Mouse (Mus musculus): Measurements from ENCODE around the gene Scamp4. TPM values are rescaled to one million over a fixed set of nuclear protein-coding genes. Genes with fewer than 3 reads are reported as not detected.
A peak's percentile ranks its signal among the peaks of the same experiment; 100 is the strongest.

The Scamp4 gene
- 62.1 and 67.6 TPM in 2 replicates for polyA plus RNA-seq (2014; fragmentation: Nextera tagmentation; extraction: Ambion mirVana)

DNA sequence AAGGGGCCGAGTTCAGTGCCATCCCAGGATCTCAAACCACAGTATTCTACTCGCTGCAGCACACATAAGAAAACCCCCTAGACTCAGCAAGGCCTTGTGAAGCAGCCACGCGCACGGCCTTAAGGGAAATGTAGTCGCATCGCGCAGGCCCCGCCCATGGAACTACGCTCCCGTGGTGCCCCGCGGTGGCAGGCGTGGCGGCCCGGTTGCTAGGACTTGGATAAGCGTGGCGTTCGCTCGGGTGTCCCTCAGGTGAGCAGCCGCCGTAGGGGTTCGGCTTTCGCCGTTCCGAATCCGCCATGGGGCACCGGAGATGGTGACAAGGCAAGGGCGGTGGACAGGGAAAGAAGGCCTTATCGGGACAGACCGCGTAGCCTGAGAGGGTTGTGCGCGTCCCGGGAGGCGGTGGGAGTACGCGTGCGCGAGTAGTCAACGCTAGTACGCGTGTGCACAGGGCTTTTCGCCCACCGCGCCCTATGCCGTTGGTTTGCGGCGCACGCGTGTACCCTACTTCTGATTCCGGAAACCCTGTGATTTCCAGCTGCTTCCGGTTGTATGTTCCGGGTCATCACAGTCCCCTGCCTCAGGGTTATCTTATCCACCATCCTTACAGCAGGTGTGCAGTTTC is at the start of gene Scamp4, which contains the start of gene Adat3:
Scamp4 (plus strand) TSS at position 175 of the 628 bp plus-strand sequence.
Adat3 (plus strand) TSS at position 183 of the 628 bp plus-strand sequence.
- under 1% methylated on average over 54 of the region's 54 CpGs for WGBS
- Histone ChIP-seq H3K27me3 (ENCODE audit: control insufficient read depth, insufficient read depth, low read length) (no peaks in the 10 kb centered on the region), H3K9ac (replicated peaks; ENCODE audit: low read length) (peak within 1 kb of the TSS; percentile 68), H3K36me3 (ENCODE audit: control insufficient read depth, insufficient read depth, low read length) (peaks cover 20% of the 10 kb centered on the region), H3K4me2 (ENCODE audit: low read length) (peak within 1 kb of the TSS; percentile 94), H3K4me1 (ENCODE audit: control insufficient read depth, insufficient read depth, low read length) (peaks cover 15% of the 10 kb centered on the region), H3K4me3 (replicated peaks; ENCODE audit: low read depth, low read length) (peak within 1 kb of the TSS; percentile 68), H3K9me3 (ENCODE audit: control insufficient read depth, low read length) (no peaks in the 10 kb centered on the region), H3K27ac (replicated peaks; ENCODE audit: low read depth, low read length) (peak within 1 kb of the TSS; percentile 89)
- ATAC-seq (ENCODE audit: low FRiP score, low TSS enrichment), result peak; percentile 95
- peak; percentile 98 for DNase-seq

DNA sequence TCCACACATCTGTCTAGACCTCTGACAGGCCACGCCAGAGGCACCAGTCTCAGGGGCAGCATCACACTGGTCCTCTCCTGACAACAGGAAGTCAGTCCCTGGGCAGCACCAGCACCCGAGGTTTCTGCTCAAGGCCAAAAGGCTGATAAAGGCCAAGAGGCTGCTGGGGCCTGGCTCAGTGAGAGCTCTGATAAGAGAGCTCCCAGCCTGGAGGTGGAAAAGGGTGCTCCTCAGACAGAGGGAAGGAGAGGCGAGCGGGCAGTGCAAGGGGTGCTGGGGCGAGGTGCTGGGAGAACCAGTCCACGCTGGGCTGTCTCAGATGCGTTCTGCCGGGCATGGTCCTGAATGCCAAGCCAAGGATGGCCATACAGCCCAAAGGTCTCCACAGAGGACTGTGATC is 49.1 kb upstream of the Scamp4 start:
- Histone ChIP-seq H3K4me3 (replicated peaks; ENCODE audit: low read depth, low read length) (no peak overlapping the region), H3K4me1 (ENCODE audit: control insufficient read depth, insufficient read depth, low read length) (0 out of 2 replicates have a peak, but pooled peaks cover 3% of the 10 kb centered on the region), H3K36me3 (ENCODE audit: control insufficient read depth, insufficient read depth, low read length) (peaks cover 20% of the 10 kb centered on the region), H3K9ac (replicated peaks; ENCODE audit: low read length) (no peak overlapping the region), H3K27me3 (ENCODE audit: control insufficient read depth, insufficient read depth, low read length) (no peaks in the 10 kb centered on the region), H3K4me2 (ENCODE audit: low read length) (no peak overlapping the region), H3K27ac (replicated peaks; ENCODE audit: low read depth, low read length) (no peak overlapping the region), H3K9me3 (ENCODE audit: control insufficient read depth, low read length) (no peaks in the 10 kb centered on the region)
- DNase-seq (no peak), ATAC-seq (ENCODE audit: low FRiP score, low TSS enrichment) (no peak)
- 91% methylated on average over 8 of the region's 8 CpGs for WGBS

DNA sequence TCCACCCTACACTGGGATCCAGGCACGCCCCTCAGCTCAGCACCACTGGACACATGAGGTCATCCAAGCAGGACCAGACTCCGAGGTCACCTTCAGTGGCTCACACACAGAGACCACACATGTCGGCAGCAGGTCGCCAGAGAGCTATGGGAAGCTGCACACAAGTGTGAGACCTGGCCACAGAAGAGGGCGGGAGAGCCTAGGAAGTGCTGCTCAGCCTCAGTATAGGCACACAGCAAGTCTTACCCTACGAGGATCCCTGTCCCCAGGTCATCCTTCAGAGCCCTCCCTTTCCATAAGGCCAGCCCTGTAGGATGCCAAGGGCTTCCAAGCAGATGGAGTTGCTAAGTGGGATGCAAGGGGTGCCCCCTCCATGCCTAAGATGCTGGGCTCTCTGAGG is 48.7 kb upstream of the Scamp4 start:
- 0 out of 2 replicates have a peak, but pooled peaks cover 3% of the 10 kb centered on the region for H3K4me1 ChIP-seq (ENCODE audit: control insufficient read depth, insufficient read depth, low read length)
- no peak for ATAC-seq (ENCODE audit: low FRiP score, low TSS enrichment)
- no peak overlapping the region for H3K27ac ChIP-seq (replicated peaks; ENCODE audit: low read depth, low read length)
- H3K4me3 ChIP-seq (replicated peaks; ENCODE audit: low read depth, low read length), result no peak overlapping the region
- WGBS, result 95% methylated on average over 6 of the region's 6 CpGs
- DNase-seq, result no peak
- no peaks in the 10 kb centered on the region for H3K27me3 ChIP-seq (ENCODE audit: control insufficient read depth, insufficient read depth, low read length)
- no peaks in the 10 kb centered on the region for H3K9me3 ChIP-seq (ENCODE audit: control insufficient read depth, low read length)
- H3K36me3 ChIP-seq (ENCODE audit: control insufficient read depth, insufficient read depth, low read length), result peaks cover 18% of the 10 kb centered on the region
- no peak overlapping the region for H3K9ac ChIP-seq (replicated peaks; ENCODE audit: low read length)
- H3K4me2 ChIP-seq (ENCODE audit: low read length), result no peak overlapping the region

- H3K4me3 ChIP-seq (replicated peaks; ENCODE audit: low read depth, low read length), result no peak overlapping the region
- no peak overlapping the region for H3K27ac ChIP-seq (replicated peaks; ENCODE audit: low read depth, low read length)
- peaks cover 12% of the 10 kb centered on the region; the same call in 1 of the 2 replicates for H3K4me1 ChIP-seq (ENCODE audit: control insufficient read depth, insufficient read depth, low read length)
- H3K9ac ChIP-seq (replicated peaks; ENCODE audit: low read length), result no peak overlapping the region
- DNase-seq (peak; percentile 83), ATAC-seq (ENCODE audit: low FRiP score, low TSS enrichment) (no peak)
- whole genome bisulfite sequencing, result 32% methylated on average over 5 of the region's 5 CpGs
- H3K9me3 ChIP-seq (ENCODE audit: control insufficient read depth, low read length), result no peaks in the 10 kb centered on the region
- H3K4me2 ChIP-seq (ENCODE audit: low read length), result no peak overlapping the region
- no peaks in the 10 kb centered on the region for H3K27me3 ChIP-seq (ENCODE audit: control insufficient read depth, insufficient read depth, low read length)
- no peaks in the 10 kb centered on the region for H3K36me3 ChIP-seq (ENCODE audit: control insufficient read depth, insufficient read depth, low read length)
Measured at GRCm38 (mm10) chr10:80557346-80557965, 45.2 kb upstream of the Scamp4 start.

- H3K4me2 ChIP-seq (ENCODE audit: low read length), result no peak overlapping the region
- peaks cover 12% of the 10 kb centered on the region; the same call in 1 of the 2 replicates for H3K4me1 ChIP-seq (ENCODE audit: control insufficient read depth, insufficient read depth, low read length)
Measured at GRCm38 (mm10) chr10:80559431-80559830, 43.2 kb upstream of the Scamp4 start.

DNA sequence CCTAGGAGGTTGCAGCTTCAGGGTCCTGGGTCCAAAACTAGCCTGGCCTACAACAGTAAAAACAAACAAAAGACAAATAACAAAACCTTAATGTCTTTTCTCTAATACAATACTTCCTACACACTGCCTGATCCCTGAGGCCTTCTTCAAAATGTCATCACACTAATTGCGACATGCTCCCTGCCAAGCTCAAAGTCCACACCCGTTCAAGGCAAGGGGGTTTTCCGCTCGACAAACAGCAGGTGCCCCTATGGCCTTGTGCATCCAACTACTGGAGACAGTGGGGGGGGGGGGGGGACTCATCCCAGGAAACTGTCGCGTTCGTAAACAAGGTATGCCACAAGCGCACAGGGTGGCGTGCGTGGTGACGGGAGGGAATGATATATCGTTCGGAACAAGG is 42.1 kb upstream of the Scamp4 start:
- Histone ChIP-seq H3K27me3 (ENCODE audit: control insufficient read depth, insufficient read depth, low read length) (no peaks in the 10 kb centered on the region), H3K4me2 (ENCODE audit: low read length) (peak overlapping the region; percentile 94), H3K4me1 (ENCODE audit: control insufficient read depth, insufficient read depth, low read length) (peaks cover 12% of the 10 kb centered on the region; the same call in 1 of the 2 replicates), H3K4me3 (replicated peaks; ENCODE audit: low read depth, low read length) (peak overlapping the region; percentile 97), H3K36me3 (ENCODE audit: control insufficient read depth, insufficient read depth, low read length) (no peaks in the 10 kb centered on the region), H3K9ac (replicated peaks; ENCODE audit: low read length) (peak overlapping the region; percentile 96), H3K9me3 (ENCODE audit: control insufficient read depth, low read length) (no peaks in the 10 kb centered on the region), H3K27ac (replicated peaks; ENCODE audit: low read depth, low read length) (peak overlapping the region; percentile 93; the same call in 1 of the 2 replicates)
- WGBS, result 2% methylated on average over 13 of the region's 13 CpGs
- DNase-seq, result no peak
- ATAC-seq (ENCODE audit: low FRiP score, low TSS enrichment), result no peak

More at GRCm38 (mm10) chr10:80559431-80559830, 43.2 kb upstream of the Scamp4 start:
- H3K27me3 ChIP-seq (ENCODE audit: control insufficient read depth, insufficient read depth, low read length), result no peaks in the 10 kb centered on the region
- H3K4me3 ChIP-seq (replicated peaks; ENCODE audit: low read depth, low read length), result no peak overlapping the region
- no peak overlapping the region for H3K27ac ChIP-seq (replicated peaks; ENCODE audit: low read depth, low read length)
- H3K9me3 ChIP-seq (ENCODE audit: control insufficient read depth, low read length), result no peaks in the 10 kb centered on the region
- DNase-seq (no peak), ATAC-seq (ENCODE audit: low FRiP score, low TSS enrichment) (no peak)
- H3K9ac ChIP-seq (replicated peaks; ENCODE audit: low read length), result 0 out of 2 replicates have a peak overlapping the region, but pooled peaks have one; percentile 23
- 91% methylated on average over 7 of the region's 7 CpGs for WGBS
- no peaks in the 10 kb centered on the region for H3K36me3 ChIP-seq (ENCODE audit: control insufficient read depth, insufficient read depth, low read length)

DNA sequence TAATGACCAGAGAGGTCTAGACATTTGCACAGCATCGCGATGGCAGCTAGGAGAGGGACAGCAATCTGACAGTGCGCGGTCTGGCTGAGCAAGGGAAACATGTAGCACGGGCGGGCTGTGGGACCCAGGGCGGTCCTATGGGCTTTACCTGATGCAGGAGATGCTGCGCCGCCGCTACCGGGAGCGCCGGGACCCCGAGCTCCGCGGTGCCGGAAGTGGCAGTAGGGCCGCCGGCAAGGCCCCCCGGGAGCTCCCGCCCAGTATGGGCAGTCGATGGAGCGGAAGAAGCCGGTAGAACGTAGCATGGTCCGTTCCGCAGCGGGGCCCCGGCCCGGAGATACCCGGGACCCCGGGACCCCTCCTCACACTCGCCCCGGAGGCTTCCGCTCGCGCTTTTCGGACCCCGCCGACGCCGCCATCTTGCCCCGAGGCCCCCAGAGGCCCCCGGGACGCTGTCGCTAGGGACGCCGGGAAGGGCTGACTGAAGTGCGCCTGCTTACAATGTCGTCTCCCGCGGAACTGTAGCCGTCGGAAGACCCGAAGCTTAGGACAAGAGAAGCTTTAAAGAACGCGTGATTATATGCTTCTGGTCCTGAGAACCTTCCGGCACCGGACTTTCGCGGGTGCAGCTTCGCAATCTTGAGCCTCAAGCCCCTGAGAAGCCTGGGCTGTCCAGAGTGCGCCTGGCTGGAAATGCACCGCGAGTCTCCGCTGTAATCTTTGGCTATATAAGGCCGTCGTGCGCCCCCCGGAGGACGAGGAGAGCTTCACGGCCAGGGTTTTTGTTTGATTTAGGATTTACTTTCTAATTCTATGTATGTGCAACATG is 41.3 kb upstream of the Scamp4 start, which contains the start of gene Rexo1:
Rexo1 (minus strand) TSS at position 445 of the 829 bp plus-strand sequence.
- H3K4me2 ChIP-seq (ENCODE audit: low read length), result peak within 1 kb of the TSS; percentile 94
- peak; percentile 80 for ATAC-seq (ENCODE audit: low FRiP score, low TSS enrichment)
- H3K9me3 ChIP-seq (ENCODE audit: control insufficient read depth, low read length), result no peaks in the 10 kb centered on the region
- peak within 1 kb of the TSS; percentile 96 for H3K9ac ChIP-seq (replicated peaks; ENCODE audit: low read length)
- peaks cover 12% of the 10 kb centered on the region; the same call in 1 of the 2 replicates for H3K4me1 ChIP-seq (ENCODE audit: control insufficient read depth, insufficient read depth, low read length)
- WGBS, result under 1% methylated on average over 72 of the region's 72 CpGs
- peak within 1 kb of the TSS; percentile 93 for H3K27ac ChIP-seq (replicated peaks; ENCODE audit: low read depth, low read length)
- DNase-seq, result peak; percentile 97
- no peaks in the 10 kb centered on the region for H3K36me3 ChIP-seq (ENCODE audit: control insufficient read depth, insufficient read depth, low read length)
- no peaks in the 10 kb centered on the region for H3K27me3 ChIP-seq (ENCODE audit: control insufficient read depth, insufficient read depth, low read length)
- peak within 1 kb of the TSS; percentile 97 for H3K4me3 ChIP-seq (replicated peaks; ENCODE audit: low read depth, low read length)

- H3K4me1 ChIP-seq (ENCODE audit: control insufficient read depth, insufficient read depth, low read length), result peaks cover 22% of the 10 kb centered on the region
- 0 out of 2 replicates have a peak overlapping the region, but pooled peaks have one; percentile 23 for H3K9ac ChIP-seq (replicated peaks; ENCODE audit: low read length)
Measured at GRCm38 (mm10) chr10:80566375-80567092, 36.1 kb upstream of the Scamp4 start.

More at GRCm38 (mm10) chr10:80566375-80567092, 36.1 kb upstream of the Scamp4 start:
- Histone ChIP-seq H3K9me3 (ENCODE audit: control insufficient read depth, low read length) (no peaks in the 10 kb centered on the region), H3K4me3 (replicated peaks; ENCODE audit: low read depth, low read length) (0 out of 2 replicates have a peak overlapping the region, but pooled peaks have one; percentile 2), H3K36me3 (ENCODE audit: control insufficient read depth, insufficient read depth, low read length) (peaks cover 10% of the 10 kb centered on the region), H3K27ac (replicated peaks; ENCODE audit: low read depth, low read length) (peak overlapping the region; percentile 81), H3K27me3 (ENCODE audit: control insufficient read depth, insufficient read depth, low read length) (no peaks in the 10 kb centered on the region), H3K4me2 (ENCODE audit: low read length) (peak overlapping the region; percentile 48)
- ATAC-seq (ENCODE audit: low FRiP score, low TSS enrichment), result peak; percentile 61; the same call in 1 of the 2 replicates
- whole genome bisulfite sequencing, result 5% methylated on average over 17 of the region's 17 CpGs
- DNase-seq, result peak; percentile 91
